Mouse (Mus musculus): ENCODE measurements at regions not wholly inside any gene's neighbourhood (a gene's known extent, or its start where the extent isn't known, plus 50 kb on each side); places are given as distances from the start of the nearest gene placed in this dataset.

- Histone ChIP-seq H3K4me2 (replicated peaks) (peak overlapping the region; percentile 34), H3K27me3 (peaks cover 6% of the 10 kb centered on the region; the same call in 1 of the 2 replicates), H3K27ac (replicated peaks) (no peak overlapping the region), H3K4me1 (peaks cover 21% of the 10 kb centered on the region), H3K9ac (no peak overlapping the region), H3K4me3 (replicated peaks) (no peak overlapping the region), H3K36me3 (no peaks in the 10 kb centered on the region), H3K9me3 (replicated peaks) (no peaks in the 10 kb centered on the region)
- ATAC-seq (ENCODE audit: insufficient number of reproducible peaks, low FRiP score, low TSS enrichment, low read depth): no peak
- WGBS: 21% methylated on average over 18 of the region's 18 CpGs
These were observed 67.8 kb upstream of the Arhgap29 start for GRCm38 (mm10) chr3:121884328-121885248.

GRCm38 (mm10) chr3:121880355-121880754, 65.3 kb upstream of the Abcd3 start:
- 57% methylated on average over 8 of the region's 8 CpGs for WGBS

DNA sequence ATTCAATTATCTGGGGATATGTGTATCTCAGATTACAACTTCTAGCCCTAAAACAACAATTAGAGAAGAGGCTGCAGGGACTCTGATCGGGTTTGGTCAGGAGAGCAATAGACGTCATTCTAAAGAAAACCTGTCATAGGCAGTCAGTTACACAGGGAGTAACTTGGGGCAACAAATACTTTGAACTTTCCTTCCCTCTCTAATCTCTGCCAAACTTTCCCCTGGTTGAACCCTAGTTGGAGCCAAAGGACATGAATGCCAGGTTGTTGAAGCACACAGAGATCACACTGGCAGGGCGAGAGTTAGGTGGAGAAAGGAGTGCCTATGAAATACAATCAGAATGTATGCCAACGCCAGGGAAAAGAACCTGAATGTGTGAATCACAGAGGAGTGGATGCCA, 60.0 kb upstream of the Abcd3 start:
- H3K4me1 ChIP-seq: no peaks in the 10 kb centered on the region

More at GRCm38 (mm10) chr3:121880355-121880754, 65.3 kb upstream of the Abcd3 start:
- no peak for ATAC-seq (ENCODE audit: insufficient number of reproducible peaks, low FRiP score, low TSS enrichment, low read depth)
- Histone ChIP-seq H3K36me3 (no peaks in the 10 kb centered on the region), H3K4me3 (replicated peaks) (no peak overlapping the region), H3K9ac (no peak overlapping the region), H3K27ac (replicated peaks) (no peak overlapping the region), H3K9me3 (replicated peaks) (no peaks in the 10 kb centered on the region), H3K4me2 (replicated peaks) (no peak overlapping the region), H3K4me1 (0 out of 2 replicates have a peak, but pooled peaks cover 2% of the 10 kb centered on the region), H3K27me3 (peaks cover 4% of the 10 kb centered on the region; the same call in 1 of the 2 replicates)

DNA sequence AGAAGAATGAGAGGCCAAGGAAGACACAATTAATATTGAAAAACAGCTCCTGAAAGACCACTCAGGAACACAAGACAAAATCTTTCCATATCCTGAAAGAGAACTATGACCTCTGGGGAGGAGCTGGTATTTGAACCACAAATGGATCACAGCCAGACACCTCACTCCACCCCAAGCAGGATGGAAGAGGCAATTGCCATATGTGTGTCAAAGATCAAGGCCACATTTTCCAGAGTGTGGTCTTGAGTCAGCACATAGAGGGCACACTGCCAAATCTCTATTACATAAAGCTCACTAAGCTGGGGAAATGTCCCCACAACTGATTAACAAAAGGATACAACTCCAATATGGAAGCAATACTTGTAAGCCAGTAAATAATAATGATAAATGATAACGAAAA, 59.5 kb upstream of the Abcd3 start:
- Histone ChIP-seq H3K27ac (replicated peaks) (no peak overlapping the region), H3K36me3 (no peaks in the 10 kb centered on the region), H3K9ac (no peak overlapping the region), H3K4me3 (replicated peaks) (no peak overlapping the region), H3K27me3 (no peaks in the 10 kb centered on the region), H3K4me1 (no peaks in the 10 kb centered on the region), H3K9me3 (replicated peaks) (no peaks in the 10 kb centered on the region), H3K4me2 (replicated peaks) (no peak overlapping the region)
- no peak for ATAC-seq (ENCODE audit: insufficient number of reproducible peaks, low FRiP score, low TSS enrichment, low read depth)
- 88% methylated on average over 1 of the region's 1 CpGs for WGBS

More for the DNA sequence above, 60.0 kb upstream of the Abcd3 start:
- no peaks in the 10 kb centered on the region for H3K36me3 ChIP-seq
- no peak for ATAC-seq (ENCODE audit: insufficient number of reproducible peaks, low FRiP score, low TSS enrichment, low read depth)
- WGBS: 62% methylated on average over 4 of the region's 4 CpGs
- no peak overlapping the region for H3K4me2 ChIP-seq (replicated peaks)
- H3K9me3 ChIP-seq (replicated peaks): no peaks in the 10 kb centered on the region
- no peak overlapping the region for H3K9ac ChIP-seq
- H3K27ac ChIP-seq (replicated peaks): no peak overlapping the region
- H3K27me3 ChIP-seq: no peaks in the 10 kb centered on the region
- H3K4me3 ChIP-seq (replicated peaks): no peak overlapping the region

GRCm38 (mm10) chr3:121873572-121873971, 58.5 kb upstream of the Abcd3 start:
- H3K4me3 ChIP-seq (replicated peaks): no peak overlapping the region
- no peak overlapping the region for H3K27ac ChIP-seq (replicated peaks)
- H3K36me3 ChIP-seq: no peaks in the 10 kb centered on the region
- ATAC-seq (ENCODE audit: insufficient number of reproducible peaks, low FRiP score, low TSS enrichment, low read depth): no peak
- no peak overlapping the region for H3K4me2 ChIP-seq (replicated peaks)
- H3K4me1 ChIP-seq: no peaks in the 10 kb centered on the region
- H3K9me3 ChIP-seq (replicated peaks): no peaks in the 10 kb centered on the region
- H3K9ac ChIP-seq: no peak overlapping the region
- 90% methylated on average over 2 of the region's 2 CpGs for whole genome bisulfite sequencing
- H3K27me3 ChIP-seq: no peaks in the 10 kb centered on the region

- no peaks in the 10 kb centered on the region for H3K4me1 ChIP-seq
- no peak overlapping the region for H3K9ac ChIP-seq
- no peak overlapping the region for H3K4me3 ChIP-seq (replicated peaks)
- no peak overlapping the region for H3K27ac ChIP-seq (replicated peaks)
- H3K27me3 ChIP-seq: no peaks in the 10 kb centered on the region
- H3K9me3 ChIP-seq (replicated peaks): no peaks in the 10 kb centered on the region
- H3K36me3 ChIP-seq: no peaks in the 10 kb centered on the region
- ATAC-seq (ENCODE audit: insufficient number of reproducible peaks, low FRiP score, low TSS enrichment, low read depth): no peak
- 75% methylated on average over 3 of the region's 3 CpGs for WGBS
- no peak overlapping the region for H3K4me2 ChIP-seq (replicated peaks)
These were observed 57.6 kb upstream of the Abcd3 start for GRCm38 (mm10) chr3:121872685-121873084.

- Histone ChIP-seq H3K4me3 (replicated peaks) (no peak overlapping the region), H3K9me3 (replicated peaks) (no peaks in the 10 kb centered on the region), H3K4me1 (no peaks in the 10 kb centered on the region), H3K9ac (no peak overlapping the region), H3K4me2 (replicated peaks) (no peak overlapping the region), H3K27me3 (no peaks in the 10 kb centered on the region), H3K36me3 (no peaks in the 10 kb centered on the region), H3K27ac (replicated peaks) (no peak overlapping the region)
- 82% methylated on average over 4 of the region's 4 CpGs for whole genome bisulfite sequencing
- ATAC-seq (ENCODE audit: insufficient number of reproducible peaks, low FRiP score, low TSS enrichment, low read depth): no peak
These were observed 56.7 kb upstream of the Abcd3 start for GRCm38 (mm10) chr3:121871795-121872194.

- no peak for ATAC-seq (ENCODE audit: insufficient number of reproducible peaks, low FRiP score, low TSS enrichment, low read depth)
- H3K27me3 ChIP-seq: no peaks in the 10 kb centered on the region
- H3K9ac ChIP-seq: no peak overlapping the region
- H3K9me3 ChIP-seq (replicated peaks): no peaks in the 10 kb centered on the region
- H3K4me2 ChIP-seq (replicated peaks): no peak overlapping the region
- WGBS: 50% methylated on average over 6 of the region's 6 CpGs
- no peaks in the 10 kb centered on the region for H3K36me3 ChIP-seq
- H3K4me1 ChIP-seq: no peaks in the 10 kb centered on the region
- H3K4me3 ChIP-seq (replicated peaks): no peak overlapping the region
- H3K27ac ChIP-seq (replicated peaks): no peak overlapping the region
These were observed 55.6 kb upstream of the Abcd3 start for GRCm38 (mm10) chr3:121870726-121871125.

- H3K9me3 ChIP-seq (replicated peaks): no peaks in the 10 kb centered on the region
- H3K27ac ChIP-seq (replicated peaks): no peak overlapping the region
- H3K4me2 ChIP-seq (replicated peaks): no peak overlapping the region
- H3K4me3 ChIP-seq (replicated peaks): no peak overlapping the region
- 66% methylated on average over 4 of the region's 4 CpGs for WGBS
- no peak overlapping the region for H3K9ac ChIP-seq
- H3K27me3 ChIP-seq: no peaks in the 10 kb centered on the region
- no peaks in the 10 kb centered on the region for H3K4me1 ChIP-seq
- no peak for ATAC-seq (ENCODE audit: insufficient number of reproducible peaks, low FRiP score, low TSS enrichment, low read depth)
- H3K36me3 ChIP-seq: no peaks in the 10 kb centered on the region
These were observed 54.6 kb upstream of the Abcd3 start for GRCm38 (mm10) chr3:121869694-121870093.

- Histone ChIP-seq H3K27ac (replicated peaks) (no peak overlapping the region), H3K9me3 (replicated peaks) (no peaks in the 10 kb centered on the region), H3K4me2 (replicated peaks) (no peak overlapping the region), H3K4me1 (no peaks in the 10 kb centered on the region), H3K4me3 (replicated peaks) (no peak overlapping the region), H3K27me3 (no peaks in the 10 kb centered on the region), H3K9ac (no peak overlapping the region), H3K36me3 (no peaks in the 10 kb centered on the region)
- 55% methylated on average over 5 of the region's 5 CpGs for WGBS
- ATAC-seq (ENCODE audit: insufficient number of reproducible peaks, low FRiP score, low TSS enrichment, low read depth): no peak
These were observed 52.2 kb upstream of the Abcd3 start for GRCm38 (mm10) chr3:121867301-121867700.

DNA sequence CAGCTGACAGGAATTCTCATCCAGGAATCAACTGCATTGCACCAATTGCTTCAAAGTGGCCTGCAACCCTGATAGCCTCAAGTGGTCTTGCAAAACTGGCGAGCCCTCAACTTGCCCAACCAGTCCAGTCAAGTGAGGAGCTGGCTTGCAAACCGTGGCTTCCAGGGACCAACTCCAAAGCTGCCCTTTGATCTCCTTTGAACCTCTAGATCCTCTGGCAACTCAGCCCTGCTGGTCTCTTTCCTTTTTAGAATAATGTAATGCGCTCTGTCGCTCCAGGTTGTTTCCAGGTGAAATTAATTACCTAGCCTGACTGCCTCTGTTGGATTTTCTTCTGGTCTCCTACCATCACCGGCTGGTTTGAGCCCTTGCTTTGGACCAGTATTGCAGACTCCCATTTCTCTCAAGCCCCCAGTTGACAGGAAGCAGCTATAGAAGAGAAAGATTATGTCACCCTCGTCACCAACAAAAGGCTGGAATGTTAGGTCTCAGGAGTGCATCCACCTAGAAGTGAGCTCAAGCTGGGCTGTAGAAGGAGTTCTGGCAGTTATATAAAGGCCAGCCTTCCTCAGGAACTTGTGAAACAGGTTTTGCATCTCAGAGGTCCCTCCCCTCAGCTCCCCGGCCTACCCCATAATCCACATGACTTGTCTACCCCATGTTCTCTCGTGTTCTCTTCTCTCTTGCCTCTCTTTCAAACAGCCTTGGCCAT, 49.8 kb upstream of the Abcd3 start:
- Histone ChIP-seq H3K4me2 (replicated peaks) (no peak overlapping the region), H3K4me1 (no peaks in the 10 kb centered on the region), H3K9ac (no peak overlapping the region), H3K9me3 (replicated peaks) (no peaks in the 10 kb centered on the region), H3K36me3 (no peaks in the 10 kb centered on the region), H3K27me3 (no peaks in the 10 kb centered on the region), H3K4me3 (replicated peaks) (no peak overlapping the region), H3K27ac (replicated peaks) (peak overlapping the region; percentile 68)
- peak; percentile 51; the same call in 1 of the 2 replicates for ATAC-seq (ENCODE audit: insufficient number of reproducible peaks, low FRiP score, low TSS enrichment, low read depth)
- WGBS: 37% methylated on average over 8 of the region's 8 CpGs

All from embryonic facial prominence, embryonic 15.5 days (tissue).